Mouse (Mus musculus): ENCODE results near the gene Kif18b.

DNA sequence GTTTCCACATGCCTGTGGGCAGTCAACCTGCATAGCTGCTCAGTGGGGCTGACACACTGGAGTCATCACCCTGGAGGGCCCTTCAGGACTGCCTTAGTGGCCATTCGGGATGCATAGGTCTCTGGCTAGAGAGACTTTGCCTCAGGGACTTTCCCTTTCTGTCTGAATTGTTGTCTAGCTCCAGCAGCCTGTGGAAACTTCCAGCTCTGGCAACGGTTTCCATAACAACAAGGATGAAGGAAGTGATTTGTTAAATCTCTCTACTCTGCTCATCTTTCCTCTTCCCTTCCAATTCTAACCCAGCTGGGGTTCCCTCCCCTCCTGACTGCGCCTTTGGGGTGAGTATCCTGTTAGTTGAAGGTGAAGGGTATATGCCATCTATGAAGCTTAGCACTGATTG is 36.8 kb downstream of the Kif18b start:
- no peak for TF ChIP-seq EP300 (IDR thresholded peaks at IDR 0.05)
- TF ChIP-seq CTCF (IDR thresholded peaks at IDR 0.05) = no peak

Measured in lung, postnatal 0 days (tissue).